Mouse (Mus musculus) kidney, adult 2 months (tissue): ENCODE data around the gene Macrod2.

Experiments
- CTCF ChIP-seq: fragments of 200-500 bp; conservative IDR thresholded peaks from 2 replicates; pipeline ENCODE4 v1.5.1; 2011; ENCODE audit warnings: low read depth, mild to moderate bottlenecking, control low read depth, low read length, moderate library complexity, mixed read lengths; ENCODE audit not compliant: insufficient read depth, insufficient read length
- POLR2A ChIP-seq: fragments of 200-500 bp; IDR thresholded peaks from one replicate; pipeline ENCODE4 v1.6.1; 2011; ENCODE audit warnings: low read depth, low read length, control low read depth

DNA sequence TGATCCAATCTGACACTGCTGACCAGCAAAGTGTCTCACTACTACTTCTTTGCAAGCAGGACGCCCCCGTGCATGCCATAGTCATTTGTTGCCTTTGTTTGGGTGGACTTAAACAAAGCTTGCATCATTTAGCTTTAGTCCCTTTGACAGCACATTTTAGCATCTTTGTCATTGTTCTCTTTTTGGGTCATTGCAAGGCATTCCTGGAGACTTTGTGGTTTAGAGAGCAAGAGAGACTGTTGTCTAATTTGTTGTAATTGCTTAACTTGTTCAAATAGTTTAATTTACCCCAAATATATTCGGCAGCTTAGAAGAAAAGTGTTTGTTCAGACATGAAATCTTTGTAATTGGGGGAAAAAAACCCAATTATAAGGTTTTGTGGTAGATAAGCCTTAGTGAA lies 511.0 kb downstream of the Macrod2 start:
- TF ChIP-seq CTCF (no peak), POLR2A (no peak)
